Comparison of ENCODE assay signal across 12 mouse cellular contexts in genomic region chr2:118789501-118789900, GRCm38 (mm10). TPM values are rescaled to one million over a fixed set of nuclear protein-coding genes. Genes with fewer than 3 reads are reported as not detected.
A peak's percentile ranks its signal among the peaks of the same experiment; 100 is the strongest.
DNase-seq lines count a peak whose midpoint lies in the region; ATAC-seq and TF ChIP-seq lines count a peak whose summit lies in the region.
"Had no signal": no experiment of that assay in that cellular context is flagged by ENCODE, and none has a peak within 500 bp of the region (broad histone marks: within the 10 kb centered on the region; RNA-seq: fewer than 3 reads in every experiment).

No protein-coding gene starts in this region.

- H3K27ac ChIP-seq in midbrain, embryonic 14.5 days (replicated peaks; ENCODE audit: low read depth, low read length), result no peak overlapping the region
- H3K27ac ChIP-seq: left cerebral cortex, adult 2 months had no signal

- H3K9me3 ChIP-seq in midbrain, embryonic 14.5 days (ENCODE audit: control insufficient read depth, low read length), result no peaks in the 10 kb centered on the region
- H3K9me3 ChIP-seq: heart, embryonic 12.5 days had no signal

- no peak overlapping the region for H3K4me3 ChIP-seq in midbrain, embryonic 14.5 days (replicated peaks; ENCODE audit: low read depth, low read length)
- H3K4me3 ChIP-seq: heart, embryonic 12.5 days; left cerebral cortex, adult 2 months had no signal

- H3K27me3 ChIP-seq in midbrain, embryonic 14.5 days (ENCODE audit: control insufficient read depth, insufficient read depth, low read length), result no peaks in the 10 kb centered on the region

- no peaks in the 10 kb centered on the region for H3K4me1 ChIP-seq in midbrain, embryonic 14.5 days (ENCODE audit: control insufficient read depth, insufficient read depth, low read length)

- H3K36me3 ChIP-seq in midbrain, embryonic 14.5 days (ENCODE audit: control insufficient read depth, insufficient read depth, low read length), result peaks cover 65% of the 10 kb centered on the region
- H3K36me3 ChIP-seq: heart, embryonic 12.5 days had no signal

- H3K4me2 ChIP-seq in midbrain, embryonic 14.5 days (ENCODE audit: low read length), result no peak overlapping the region

- ATAC-seq in midbrain, embryonic 14.5 days (ENCODE audit: low FRiP score, low TSS enrichment), result no peak

- 90% methylated on average over 11 of the region's 11 CpGs for WGBS in midbrain, embryonic 14.5 days

- DNase-seq in layer of hippocampus, adult 11-12 months (ENCODE audit: low spot score), result peak; percentile 59
- no peak for DNase-seq in layer of hippocampus, adult 9-10 months (ENCODE audit: low spot score)
- DNase-seq in brain, embryonic 14.5 days (ENCODE audit: low read depth), result peak; percentile 69
- DNase-seq in cerebellum, postnatal 14 days, result peak; percentile 91 to 97
- DNase-seq in layer of hippocampus, postnatal 25 days (ENCODE audit: extremely low spot score in 1 of 2, low spot score in 1 of 2), result peak; percentile 35 to 38
- DNase-seq in midbrain, embryonic 14.5 days, result no peak
- no peak for DNase-seq in spleen, postnatal 14 days (ENCODE audit: low spot score in 2 of 2)
- DNase-seq: kidney, adult 8-10 months; lung, adult 2 months; right cerebral cortex, adult 18-20 months had no signal

- TF ChIP-seq CTCF in brain, embryonic 14.5 days (IDR thresholded peaks at IDR 0.05; ENCODE audit: borderline replicate concordance, extremely low read depth, insufficient read depth, insufficient read length), result no peak

- no peak overlapping the region for H3K9ac ChIP-seq in midbrain, embryonic 14.5 days (replicated peaks; ENCODE audit: low read length)
- H3K9ac ChIP-seq: heart, embryonic 12.5 days had no signal

- no peak for TF ChIP-seq POLR2A in brain, embryonic 14.5 days (IDR thresholded peaks at IDR 0.05; ENCODE audit: borderline replicate concordance, extremely low read depth, insufficient read depth, insufficient read length, poor library complexity, severe bottlenecking)

RNA-seq across cellular contexts. Expression of gene Disp2, which starts 10.0 kb away (rescaled TPM):
- polyA plus RNA-seq in brain, embryonic 14.5 days (2012; rRNA removed), result 75.9 and 108 TPM in 2 replicates
- total RNA-seq in layer of hippocampus, postnatal 25 days (2021), result 100 to 1,000 TPM; 255 to 263 TPM
- 49.8 and 50.4 TPM in 2 replicates for polyA plus RNA-seq in midbrain, embryonic 14.5 days (2014; fragmentation: Nextera tagmentation; extraction: Ambion mirVana)

RNA-seq across cellular contexts. Expression of gene Phgr1, which starts 16.9 kb away (rescaled TPM):
- 0.16 TPM in 1 of 2 replicates, not detected in the other for polyA plus RNA-seq in brain, embryonic 14.5 days (2012; rRNA removed)
- not detected for total RNA-seq in layer of hippocampus, postnatal 25 days (2021)
- not detected in 2 replicates for polyA plus RNA-seq in midbrain, embryonic 14.5 days (2014; fragmentation: Nextera tagmentation; extraction: Ambion mirVana)
- total RNA-seq: left cerebral cortex, adult 2 months had no signal
- polyA plus RNA-seq: heart, embryonic 12.5 days had no signal

RNA-seq across cellular contexts. Expression of gene Knstrn, which starts 24.3 kb away (rescaled TPM):
- 24.4 and 34.1 TPM in 2 replicates for polyA plus RNA-seq in brain, embryonic 14.5 days (2012; rRNA removed)
- 1 to 10 TPM; 1.7 to 2.1 TPM for total RNA-seq in layer of hippocampus, postnatal 25 days (2021)
- polyA plus RNA-seq in midbrain, embryonic 14.5 days (2014; fragmentation: Nextera tagmentation; extraction: Ambion mirVana), result 17.8 and 32.5 TPM in 2 replicates

RNA-seq across cellular contexts. Expression of gene Ccdc9b, which starts 27.0 kb away (rescaled TPM):
- polyA plus RNA-seq in brain, embryonic 14.5 days (2012; rRNA removed), result 2.3 TPM in 2 replicates
- 1 to 10 TPM; 4.9 to 6.7 TPM for total RNA-seq in layer of hippocampus, postnatal 25 days (2021)
- 0.59 and 0.73 TPM in 2 replicates for polyA plus RNA-seq in midbrain, embryonic 14.5 days (2014; fragmentation: Nextera tagmentation; extraction: Ambion mirVana)

RNA-seq across cellular contexts. Expression of gene Inafm2, which starts 43.9 kb away (rescaled TPM):
- 11.1 and 11.7 TPM in 2 replicates for polyA plus RNA-seq in brain, embryonic 14.5 days (2012; rRNA removed)
- 10 to 100 TPM; 58.3 to 64.5 TPM for total RNA-seq in layer of hippocampus, postnatal 25 days (2021)
- polyA plus RNA-seq in midbrain, embryonic 14.5 days (2014; fragmentation: Nextera tagmentation; extraction: Ambion mirVana), result 25.2 and 30.8 TPM in 2 replicates

Comparison
In these comparisons a context has a peak if more than half of its experiments do, and no peak if none do; other contexts are left out.
1. DNase-seq: peak in layer of hippocampus, adult 11-12 months (single experiment), brain, embryonic 14.5 days (single experiment), cerebellum, postnatal 14 days (2 of 2) and layer of hippocampus, postnatal 25 days (2 of 2); none in layer of hippocampus, adult 9-10 months (single experiment), midbrain, embryonic 14.5 days (single experiment) and spleen, postnatal 14 days (0 of 2).